Mouse (Mus musculus) bone marrow, adult 2 months (tissue): ENCODE measurements at regions not wholly inside any gene's neighbourhood (a gene's known extent, or its start where the extent isn't known, plus 50 kb on each side); places are given as distances from the start of the nearest gene placed in this dataset.

Experiments used
- CTCF ChIP-seq: fragments of 200-500 bp; IDR thresholded peaks from 2 replicates; pipeline ENCODE4 v1.5.1; 2011; ENCODE audit warnings: low read length, control low read depth; ENCODE audit not compliant: control insufficient read depth, insufficient read depth
- POLR2A ChIP-seq: fragments of 200-500 bp; IDR thresholded peaks from 2 replicates; pipeline ENCODE4 v1.6.1; 2011; ENCODE audit warnings: low read depth, mild to moderate bottlenecking, control low read depth, low read length, borderline replicate concordance; ENCODE audit not compliant: control insufficient read depth

DNA sequence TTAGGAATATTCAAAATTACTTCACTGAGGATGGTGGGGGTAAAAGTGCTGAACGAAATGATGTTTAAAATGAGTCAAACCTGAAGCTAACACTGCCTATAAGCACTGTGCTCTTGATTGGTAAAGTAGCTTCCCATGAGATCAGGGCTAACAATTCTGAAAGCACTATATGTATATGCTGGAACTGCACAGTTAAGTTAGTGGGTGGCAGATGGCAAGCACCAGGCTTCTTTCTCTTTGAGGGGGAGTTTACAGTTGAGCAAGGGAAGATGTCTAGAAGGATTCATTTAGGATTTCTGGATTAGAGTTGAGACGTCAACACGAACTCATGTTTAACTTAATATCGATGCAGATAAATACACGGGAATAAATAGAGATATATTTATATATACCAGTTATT is 195.7 kb upstream of the Fn1 start:
- TF ChIP-seq POLR2A, result no peak
- no peak for TF ChIP-seq CTCF
